Mouse (Mus musculus) ovary, postnatal 10 days (tissue): ENCODE data around the gene Rtkn2.
"Not testable (repeated sequence)": the region's sequence is repeated elsewhere in the genome, so short reads cannot be mapped to it uniquely, and the experiment has no call there.

Experiments
- DNase-seq: peaks from one replicate; pipeline ENCODE4 v3.0.0; 2022; ENCODE audit warnings: low spot score

Rtkn2 gene

GRCm38 (mm10) chr10:68075181-68075580 is 95.8 kb downstream of the Rtkn2 start:
- DNase-seq: no peak

DNA sequence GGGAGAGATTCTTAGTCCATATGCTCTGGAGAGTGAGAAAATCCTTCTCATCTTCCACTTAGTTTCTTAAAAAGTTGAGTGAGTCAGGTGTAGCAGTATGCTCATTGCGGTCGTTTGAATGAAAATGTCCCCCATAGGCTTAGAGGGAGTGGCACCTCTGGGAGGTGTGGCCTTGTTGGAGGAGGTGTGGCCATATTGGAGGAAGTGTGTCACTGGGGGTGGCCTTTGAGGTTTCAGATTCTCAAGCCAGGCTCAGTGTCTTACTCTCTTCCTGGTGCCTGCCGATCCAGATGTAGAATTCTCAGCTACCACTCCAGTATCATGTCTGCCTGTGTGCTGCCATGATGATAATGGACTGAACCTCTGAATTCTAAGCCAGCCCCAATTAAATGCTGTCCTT is 99.3 kb downstream of the Rtkn2 start:
- DNase-seq: no peak

GRCm38 (mm10) chr10:68079910-68080670 is 100.7 kb downstream of the Rtkn2 start:
- DNase-seq: no peak

- no peak for DNase-seq
These were observed 102.3 kb downstream of the Rtkn2 start for GRCm38 (mm10) chr10:68081712-68082111.

DNA sequence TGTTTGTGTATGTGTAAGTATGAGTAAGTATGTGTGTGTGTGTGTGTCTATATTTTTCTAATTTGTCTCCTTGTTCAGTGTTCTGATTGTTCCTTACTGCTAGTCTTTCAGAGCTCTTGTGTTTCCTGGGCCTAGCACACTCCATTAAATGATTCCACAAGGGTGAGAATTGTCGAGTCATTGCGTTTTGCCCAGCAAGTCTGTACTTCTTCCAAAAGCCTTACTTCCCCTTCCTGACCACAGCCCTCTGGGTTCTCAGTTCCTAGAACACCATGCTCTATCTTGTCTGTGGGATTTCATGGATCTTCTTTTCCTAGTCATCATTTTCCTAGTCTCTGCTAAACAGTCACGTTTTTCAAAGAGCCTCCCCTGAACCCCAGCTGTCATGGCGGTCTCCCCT is 106.2 kb downstream of the Rtkn2 start:
- DNase-seq: no peak

- DNase-seq: no peak
These were observed 107.6 kb downstream of the Rtkn2 start for GRCm38 (mm10) chr10:68086973-68087372.

- no peak for DNase-seq
These were observed 108.4 kb downstream of the Rtkn2 start for GRCm38 (mm10) chr10:68087722-68088121.

DNA sequence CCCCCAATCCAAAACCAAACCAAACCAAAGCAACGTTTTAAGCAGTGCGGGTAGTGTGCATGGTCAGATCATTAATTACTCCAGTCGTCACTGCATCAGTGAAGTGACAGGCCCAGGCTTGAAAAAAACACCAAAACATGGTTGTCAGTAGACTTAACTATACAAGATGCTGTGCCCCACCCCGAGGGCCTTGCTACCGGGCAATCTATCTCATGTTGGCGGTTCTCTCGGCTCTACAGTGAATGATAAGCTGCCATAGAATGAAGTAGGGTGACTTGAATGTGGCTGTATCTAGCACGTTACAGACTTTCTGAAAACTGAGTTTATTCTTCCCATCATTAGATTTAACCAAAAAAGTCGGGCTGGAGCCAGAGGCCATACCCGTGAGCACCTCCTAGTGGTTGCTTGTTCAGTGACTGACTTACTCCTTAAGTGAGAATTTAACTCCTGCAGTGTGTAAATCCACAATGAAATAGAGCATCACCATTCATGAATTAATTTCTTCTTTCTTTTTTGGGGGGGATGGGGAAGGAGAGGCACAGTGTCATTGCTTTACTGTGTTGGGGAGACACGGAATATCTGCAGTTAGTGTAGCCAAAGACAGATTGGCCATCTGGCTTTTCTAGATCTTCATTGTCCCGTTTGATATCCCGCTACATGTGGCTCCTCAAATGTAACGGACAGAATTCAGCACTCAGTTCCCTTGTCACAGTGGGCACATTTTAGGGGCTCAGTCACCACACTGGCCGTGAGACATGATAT is 110.2 kb downstream of the Rtkn2 start:
- no peak for DNase-seq

DNA sequence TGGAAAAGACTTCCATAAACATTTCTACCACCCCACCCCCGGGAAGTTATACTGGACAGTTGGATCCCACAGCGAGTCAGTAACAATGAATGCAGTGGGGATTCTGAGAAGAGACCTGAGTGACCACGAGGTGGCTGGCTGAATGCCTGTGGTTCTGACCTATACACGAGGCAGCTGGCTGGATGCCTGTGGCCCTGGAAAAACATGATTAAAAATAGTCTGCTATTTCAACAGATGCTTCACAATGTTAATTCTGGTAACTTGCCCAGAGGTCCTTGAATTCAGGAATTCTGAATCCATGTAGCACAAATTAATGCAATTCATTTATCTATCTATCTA is 110.8 kb downstream of the Rtkn2 start:
- DNase-seq: peak; percentile 39

- no peak for DNase-seq
These were observed 111.2 kb downstream of the Rtkn2 start for GRCm38 (mm10) chr10:68090544-68090943.

DNA sequence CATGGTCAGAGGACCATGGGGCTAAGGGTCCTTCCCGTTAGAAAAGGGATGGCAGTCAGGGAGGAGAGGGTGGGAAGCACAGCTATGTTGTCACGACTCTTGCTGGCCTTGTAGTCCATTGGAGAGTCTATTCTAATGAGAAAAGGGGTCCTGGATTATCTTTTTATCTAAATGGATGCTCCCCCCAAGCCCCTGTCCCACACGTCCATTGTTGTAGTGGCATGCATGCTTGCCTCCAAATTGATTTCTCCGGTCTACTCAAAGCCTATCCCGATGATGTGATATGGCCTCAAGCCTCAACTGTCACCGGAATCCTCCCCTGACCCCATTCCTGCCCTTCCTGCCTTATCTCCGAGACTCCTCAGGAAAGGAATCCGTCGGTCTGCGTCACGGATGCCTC is 111.6 kb downstream of the Rtkn2 start:
- no peak for DNase-seq

- DNase-seq: no peak
These were observed 112.5 kb downstream of the Rtkn2 start for GRCm38 (mm10) chr10:68091840-68092239.

DNA sequence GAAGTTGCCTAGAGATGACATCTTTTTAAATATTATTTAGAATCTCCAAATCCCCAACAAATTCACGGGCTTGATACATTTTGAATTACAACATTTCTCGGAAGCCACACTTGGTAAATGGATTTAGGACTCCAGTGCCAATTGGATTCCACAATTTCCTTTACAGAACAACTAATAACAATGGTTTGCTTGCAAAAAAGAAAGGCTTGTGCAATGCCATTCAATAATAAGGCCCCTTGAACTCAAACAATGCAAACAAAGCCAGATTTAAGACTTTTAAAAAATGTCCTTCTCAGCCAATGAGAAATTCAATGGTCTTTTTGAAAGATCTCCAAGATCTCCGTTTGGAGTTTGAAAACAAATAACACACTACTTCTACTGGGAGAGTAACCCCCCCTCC is 114.1 kb downstream of the Rtkn2 start:
- DNase-seq: no peak

GRCm38 (mm10) chr10:68095136-68095535 is 115.8 kb downstream of the Rtkn2 start:
- no peak for DNase-seq

- no peak for DNase-seq
These were observed 117.0 kb downstream of the Rtkn2 start for GRCm38 (mm10) chr10:68096395-68096794.

GRCm38 (mm10) chr10:68097821-68098675 is 118.7 kb downstream of the Rtkn2 start:
- DNase-seq: no peak

DNA sequence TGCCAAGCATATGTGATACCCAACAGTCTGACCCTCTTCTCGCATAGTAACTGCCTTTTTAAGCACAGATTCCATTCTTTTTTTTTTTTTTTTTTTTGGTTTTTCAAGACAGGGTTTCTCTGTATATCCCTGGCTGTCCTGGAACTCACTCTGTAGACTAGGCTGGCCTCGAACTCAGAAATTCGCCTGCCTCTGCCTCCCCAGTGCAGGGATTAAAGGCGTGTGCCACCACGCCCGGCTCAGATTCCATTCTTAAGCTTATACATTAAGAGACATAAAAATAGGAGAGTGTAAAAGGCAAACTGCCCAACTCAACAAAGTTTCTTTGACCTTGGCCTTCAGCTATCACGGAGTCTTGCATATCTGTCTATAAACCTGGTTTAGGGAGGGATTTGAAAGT is 120.4 kb downstream of the Rtkn2 start:
- DNase-seq: not testable (repeated sequence)

DNA sequence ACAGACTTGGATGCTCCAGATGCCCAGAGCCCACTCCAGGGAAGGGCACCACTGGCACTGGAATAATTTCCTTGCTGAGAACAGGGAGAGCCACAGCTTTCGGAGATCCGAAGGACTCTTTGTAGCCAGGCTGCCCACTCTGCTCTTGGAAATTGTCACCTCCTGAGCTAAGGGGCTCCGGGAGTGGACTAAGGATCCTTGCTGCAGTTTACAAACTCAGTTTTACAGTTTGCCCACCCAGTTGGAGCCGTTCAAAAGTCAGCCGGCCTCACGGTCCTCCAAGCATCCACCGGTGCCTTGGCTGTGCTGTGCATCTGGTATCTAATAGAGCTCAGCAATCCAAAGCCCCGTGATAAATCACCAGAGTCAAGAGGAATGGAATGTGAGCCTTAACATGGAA is 121.1 kb downstream of the Rtkn2 start:
- DNase-seq: no peak

GRCm38 (mm10) chr10:68101251-68101650 is 121.9 kb downstream of the Rtkn2 start:
- DNase-seq: no peak

GRCm38 (mm10) chr10:68102566-68102965 is 123.2 kb downstream of the Rtkn2 start:
- no peak for DNase-seq

DNA sequence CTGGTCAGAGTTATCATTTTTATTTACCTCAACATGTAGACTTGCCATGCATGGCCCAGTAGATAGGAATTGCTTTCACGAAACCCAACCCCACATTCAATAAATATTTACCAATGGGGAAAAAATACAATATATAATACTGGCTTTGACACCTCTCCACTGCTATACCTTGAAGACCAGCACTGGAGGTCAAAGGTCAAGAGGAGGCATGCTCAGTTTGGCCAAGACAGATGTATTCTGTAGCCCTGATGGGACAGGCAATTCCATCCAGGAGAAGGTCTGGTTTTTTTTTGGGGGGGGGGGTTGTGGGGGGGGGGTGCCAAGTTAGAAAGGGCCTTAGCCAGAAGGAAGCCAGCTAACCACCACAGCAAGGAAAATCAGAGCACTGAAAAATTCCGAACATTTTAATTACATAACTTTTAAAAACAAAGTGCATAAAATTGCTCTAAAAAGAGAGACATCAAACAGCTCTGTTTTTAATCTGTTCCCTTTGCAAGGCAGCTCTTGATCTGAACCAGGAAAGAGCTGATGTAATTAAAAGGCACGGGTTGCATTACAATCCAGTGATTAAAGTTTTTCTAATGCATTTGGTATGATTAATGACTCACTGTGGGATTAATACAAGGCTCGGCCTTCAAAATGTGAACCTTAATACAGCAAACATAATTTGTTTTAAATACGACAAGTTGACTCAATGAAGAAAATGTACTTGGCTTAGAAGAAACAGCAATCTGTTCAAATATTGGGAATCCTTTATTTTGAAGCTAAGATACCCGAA is 123.9 kb downstream of the Rtkn2 start:
- DNase-seq: no peak

DNA sequence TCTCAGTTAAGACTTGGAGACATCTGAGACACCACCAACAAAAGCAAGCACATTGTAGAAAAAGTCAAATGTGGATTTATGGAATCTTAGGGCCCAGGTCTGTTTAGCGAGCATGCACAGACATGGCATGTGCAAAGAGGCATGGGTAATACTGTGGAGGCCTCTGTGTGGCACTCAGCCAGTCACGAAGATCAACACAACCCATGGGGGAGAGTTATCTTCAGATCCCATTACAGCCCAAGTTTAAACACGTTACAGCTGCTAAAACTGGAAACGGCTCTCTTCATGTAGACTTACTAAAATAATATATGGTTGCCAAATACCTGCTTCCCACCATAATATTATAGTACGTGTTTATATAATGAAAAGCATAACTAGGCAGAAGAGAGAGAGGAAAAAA is 124.6 kb downstream of the Rtkn2 start:
- no peak for DNase-seq
